Mouse (Mus musculus): ENCODE measurements around the gene Gm21870. TPM values are rescaled to one million over a fixed set of nuclear protein-coding genes. Genes with fewer than 3 reads are reported as not detected.
"Not testable (repeated sequence)": the region's sequence is repeated elsewhere in the genome, so short reads cannot be mapped to it uniquely, and the experiment has no call there.

The Gm21870 gene
- polyA plus RNA-seq (2015; fragmentation: Nextera tagmentation; extraction: Ambion mirVana), result not detected in 2 replicates

GRCm38 (mm10) chrX:33986716-33987115, at the start of gene Gm21870:
Gene Gm21870, minus strand, starts transcription at chrX:33986816.
- not testable (repeated sequence) for H3K9me3 ChIP-seq; H3K4me3 ChIP-seq (replicated peaks); H3K27ac ChIP-seq; H3K27me3 ChIP-seq (replicated peaks); H3K36me3 ChIP-seq; ATAC-seq (ENCODE audit: insufficient read depth, low FRiP score, low read depth); H3K9ac ChIP-seq; H3K4me2 ChIP-seq; H3K4me1 ChIP-seq

- not testable (repeated sequence) for H3K27me3 ChIP-seq (replicated peaks); H3K36me3 ChIP-seq; H3K4me1 ChIP-seq; H3K9me3 ChIP-seq; H3K4me2 ChIP-seq; H3K4me3 ChIP-seq (replicated peaks); H3K9ac ChIP-seq; H3K27ac ChIP-seq; ATAC-seq (ENCODE audit: insufficient read depth, low FRiP score, low read depth)
- 54% methylated on average over 2 of the region's 4 CpGs for WGBS
Observed at GRCm38 (mm10) chrX:33956440-33956839, 30.2 kb downstream of the Gm21870 start, which contains the start of gene Btbd35f6. Gene Btbd35f6, minus strand, starts transcription at chrX:33956540.

Other genes starting within 250 kb of the Gm21870 start
- gene Btbd35f6, start 30.3 kb downstream of the Gm21870 start, polyA plus RNA-seq (2015; fragmentation: Nextera tagmentation; extraction: Ambion mirVana), result not detected in 2 replicates
- gene Btbd35f9, start 174.7 kb upstream of the Gm21870 start, polyA plus RNA-seq (2015; fragmentation: Nextera tagmentation; extraction: Ambion mirVana), result not detected in 2 replicates

All from stomach, embryonic 15.5 days (tissue).